Mouse (Mus musculus) heart, postnatal 0 days (tissue): ENCODE results near the gene Ten1.

Source experiments
- CTCF ChIP-seq: IDR thresholded peaks from 2 replicates; pipeline ENCODE4 v1.5.1; 2016; ENCODE audit warnings: antibody characterized with exemption, control low read depth, low read depth
- EP300 ChIP-seq: IDR thresholded peaks from 2 replicates; pipeline ENCODE4 v1.6.1; 2016; ENCODE audit warnings: antibody characterized with exemption, low read depth

GRCm38 (mm10) chr11:116176010-116176409 is 22.6 kb upstream of the Ten1 start:
- TF ChIP-seq CTCF (no peak), EP300 (no peak)
